Mouse (Mus musculus): Measurements from ENCODE around the gene Gm10722. TPM values are rescaled to one million over a fixed set of nuclear protein-coding genes. Genes with fewer than 3 reads are reported as not detected.
A peak's percentile ranks its signal among the peaks of the same experiment; 100 is the strongest.
"Not testable (repeated sequence)": the region's sequence is repeated elsewhere in the genome, so short reads cannot be mapped to it uniquely, and the experiment has no call there.

The Gm10722 gene
- total RNA-seq, 2 experiments from 2014 or later = 0.42 TPM; not detected in 1

DNA sequence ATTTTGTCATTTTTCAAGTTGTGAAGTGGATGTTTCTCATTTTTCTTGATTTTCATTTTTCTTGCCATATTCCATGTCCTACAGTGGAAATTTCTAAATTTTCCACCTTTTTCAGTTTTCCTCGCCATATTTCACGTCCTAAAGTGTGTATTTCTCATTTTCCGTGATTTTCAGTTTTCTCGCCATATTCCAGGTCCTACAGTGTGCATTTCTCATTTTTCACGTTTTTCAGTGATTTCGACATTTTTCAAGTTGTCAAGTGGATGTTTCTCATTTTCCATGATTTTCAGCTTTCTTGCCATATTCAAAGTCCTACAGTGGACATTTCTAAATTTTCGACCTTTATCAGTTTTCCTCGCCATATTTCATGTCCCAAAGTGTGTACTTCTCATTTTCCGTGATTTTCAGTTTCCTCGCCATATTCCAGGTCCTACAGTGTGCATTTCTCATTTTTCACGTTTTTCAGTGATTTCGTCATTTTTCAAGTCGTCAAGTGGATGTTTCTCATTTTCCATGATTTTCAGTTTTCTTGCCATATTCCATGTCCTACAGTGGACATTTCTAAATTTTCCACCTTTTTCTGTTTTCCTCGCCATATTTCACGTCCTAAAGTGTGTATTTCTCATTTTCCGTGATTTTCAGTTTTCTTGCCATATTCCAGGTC lies 23.4 kb downstream of the Gm10722 start:
- not testable (repeated sequence) for ATAC-seq (replicated peaks; ENCODE audit: low FRiP score, low TSS enrichment, poor library complexity, severe bottlenecking)

DNA sequence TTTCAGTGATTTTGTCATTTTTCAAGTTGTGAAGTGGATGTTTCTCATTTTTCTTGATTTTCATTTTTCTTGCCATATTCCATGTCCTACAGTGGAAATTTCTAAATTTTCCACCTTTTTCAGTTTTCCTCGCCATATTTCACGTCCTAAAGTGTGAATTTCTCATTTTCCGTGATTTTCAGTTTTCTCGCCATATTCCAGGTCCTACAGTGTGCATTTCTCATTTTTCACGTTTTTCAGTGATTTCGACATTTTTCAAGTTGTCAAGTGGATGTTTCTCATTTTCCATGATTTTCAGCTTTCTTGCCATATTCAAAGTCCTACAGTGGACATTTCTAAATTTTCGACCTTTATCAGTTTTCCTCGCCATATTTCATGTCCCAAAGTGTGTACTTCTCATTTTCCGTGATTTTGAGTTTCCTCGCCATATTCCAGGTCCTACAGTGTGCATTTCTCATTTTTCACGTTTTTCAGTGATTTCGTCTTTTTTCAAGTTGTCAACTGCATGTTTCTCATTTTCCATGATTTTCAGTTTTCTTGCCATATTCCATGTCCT lies 24.3 kb downstream of the Gm10722 start, which contains the start of gene Gm10717:
Gene Gm10717, plus strand, starts transcription at position 506 of the 556 bp plus-strand sequence.
- not testable (repeated sequence) for ATAC-seq (replicated peaks; ENCODE audit: low FRiP score, low TSS enrichment, poor library complexity, severe bottlenecking)

DNA sequence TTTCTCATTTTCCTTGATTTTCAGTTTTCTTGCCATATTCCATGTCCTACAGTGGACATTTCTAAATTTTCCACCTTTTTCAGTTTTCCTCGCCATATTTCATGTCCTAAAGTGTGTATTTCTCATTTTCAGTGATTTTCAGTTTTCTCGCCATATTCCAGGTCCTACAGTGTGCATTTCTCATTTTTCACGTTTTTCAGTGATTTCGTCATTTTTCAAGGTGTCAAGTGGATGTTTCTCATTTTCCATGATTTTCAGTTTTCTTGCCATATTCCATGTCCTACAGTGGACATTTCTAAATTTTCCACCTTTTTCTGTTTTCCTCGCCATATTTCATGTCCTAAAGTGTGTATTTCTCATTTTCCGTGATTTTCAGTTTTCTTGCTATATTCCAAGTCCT lies 24.9 kb downstream of the Gm10722 start:
- not testable (repeated sequence) for ATAC-seq (replicated peaks; ENCODE audit: low FRiP score, low TSS enrichment, poor library complexity, severe bottlenecking)

DNA sequence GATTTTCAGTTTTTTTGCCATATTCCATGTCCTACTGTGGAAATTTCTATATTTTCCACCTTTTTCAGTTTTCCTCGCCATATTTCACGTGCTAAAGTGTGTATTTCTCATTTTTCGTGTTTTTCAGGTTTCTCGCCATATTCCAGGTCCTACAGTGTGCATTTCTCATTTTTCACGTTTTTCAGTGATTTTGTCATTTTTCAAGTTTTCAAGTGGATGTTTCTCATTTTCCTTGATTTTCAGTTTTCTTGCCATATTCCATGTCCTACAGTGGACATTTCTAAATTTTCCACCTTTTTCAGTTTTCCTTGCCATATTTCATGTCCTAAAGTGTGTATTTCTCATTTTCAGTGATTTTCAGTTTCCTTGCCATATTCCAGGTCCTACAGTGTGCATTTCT lies 25.4 kb downstream of the Gm10722 start:
- not testable (repeated sequence) for ATAC-seq (replicated peaks; ENCODE audit: low FRiP score, low TSS enrichment, poor library complexity, severe bottlenecking)

DNA sequence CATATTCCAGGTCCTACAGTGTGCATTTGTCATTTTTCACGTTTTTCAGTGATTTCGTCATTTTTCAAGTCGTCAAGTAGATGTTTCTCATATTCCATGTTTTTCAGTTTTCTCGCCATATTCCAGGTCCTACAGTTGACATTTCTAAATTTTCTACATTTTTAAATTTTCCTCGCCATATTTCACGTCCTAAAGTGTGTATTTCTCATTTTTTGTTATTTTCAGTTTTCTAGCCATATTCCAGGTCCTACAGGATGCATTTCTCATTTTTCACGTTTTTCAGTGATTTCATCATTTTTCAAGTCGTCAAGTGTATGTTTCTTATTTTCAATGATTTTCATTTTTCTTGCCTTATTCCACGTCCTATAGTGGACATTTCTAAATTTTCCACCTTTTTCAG lies 26.0 kb downstream of the Gm10722 start:
- not testable (repeated sequence) for ATAC-seq (replicated peaks; ENCODE audit: low FRiP score, low TSS enrichment, poor library complexity, severe bottlenecking)

DNA sequence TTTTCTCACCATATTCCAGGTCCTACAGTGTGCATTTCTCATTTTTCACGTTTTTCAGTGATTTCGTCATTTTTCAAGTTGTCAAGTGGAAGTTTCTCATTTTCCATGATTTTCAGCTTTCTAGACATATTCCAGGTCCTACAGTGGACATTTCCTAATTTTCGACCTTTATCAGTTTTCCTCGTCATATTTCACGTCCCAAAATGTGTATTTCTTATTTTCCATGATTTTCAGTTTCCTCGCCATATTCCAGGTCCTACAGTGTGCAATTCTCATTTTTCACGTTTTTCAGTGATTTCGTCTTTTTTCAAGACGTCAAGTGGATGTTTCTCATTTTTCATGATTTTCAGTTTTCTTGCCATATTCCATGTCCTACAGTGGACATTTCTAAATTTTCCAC lies 26.5 kb downstream of the Gm10722 start:
- ATAC-seq (replicated peaks; ENCODE audit: low FRiP score, low TSS enrichment, poor library complexity, severe bottlenecking) = 0 out of 2 replicates have a peak, but pooled peaks have one; percentile 15

DNA sequence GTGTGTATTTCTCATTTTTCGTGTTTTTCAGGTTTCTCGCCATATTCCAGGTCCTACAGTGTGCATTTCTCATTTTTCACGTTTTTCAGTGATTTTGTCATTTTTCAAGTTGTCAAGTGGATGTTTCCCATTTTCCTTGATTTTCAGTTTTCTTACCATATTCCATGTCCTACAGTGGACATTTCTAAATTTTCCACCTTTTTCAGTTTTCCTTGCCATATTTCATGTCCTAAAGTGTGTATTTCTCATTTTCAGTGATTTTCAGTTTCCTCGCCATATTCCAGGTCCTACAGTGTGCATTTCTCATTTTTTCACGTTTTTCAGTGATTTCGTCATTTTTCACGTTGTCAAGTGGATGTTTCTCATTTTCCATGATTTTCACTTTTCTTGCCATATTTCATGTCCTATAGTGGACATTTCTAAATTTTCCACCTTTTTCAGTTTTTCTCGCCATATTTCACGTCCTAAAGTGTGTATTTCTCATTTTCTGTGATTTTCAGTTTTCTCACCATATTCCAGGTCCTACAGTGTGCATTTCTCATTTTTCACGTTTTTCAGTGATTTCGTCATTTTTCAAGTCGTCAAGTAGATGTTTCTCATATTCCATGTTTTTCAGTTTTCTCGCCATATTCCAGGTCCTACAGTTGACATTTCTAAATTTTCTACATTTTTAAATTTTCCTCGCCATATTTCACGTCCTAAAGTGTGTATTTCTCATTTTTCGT lies 28.7 kb downstream of the Gm10722 start:
- ATAC-seq (replicated peaks; ENCODE audit: low FRiP score, low TSS enrichment, poor library complexity, severe bottlenecking) = not testable (repeated sequence)

DNA sequence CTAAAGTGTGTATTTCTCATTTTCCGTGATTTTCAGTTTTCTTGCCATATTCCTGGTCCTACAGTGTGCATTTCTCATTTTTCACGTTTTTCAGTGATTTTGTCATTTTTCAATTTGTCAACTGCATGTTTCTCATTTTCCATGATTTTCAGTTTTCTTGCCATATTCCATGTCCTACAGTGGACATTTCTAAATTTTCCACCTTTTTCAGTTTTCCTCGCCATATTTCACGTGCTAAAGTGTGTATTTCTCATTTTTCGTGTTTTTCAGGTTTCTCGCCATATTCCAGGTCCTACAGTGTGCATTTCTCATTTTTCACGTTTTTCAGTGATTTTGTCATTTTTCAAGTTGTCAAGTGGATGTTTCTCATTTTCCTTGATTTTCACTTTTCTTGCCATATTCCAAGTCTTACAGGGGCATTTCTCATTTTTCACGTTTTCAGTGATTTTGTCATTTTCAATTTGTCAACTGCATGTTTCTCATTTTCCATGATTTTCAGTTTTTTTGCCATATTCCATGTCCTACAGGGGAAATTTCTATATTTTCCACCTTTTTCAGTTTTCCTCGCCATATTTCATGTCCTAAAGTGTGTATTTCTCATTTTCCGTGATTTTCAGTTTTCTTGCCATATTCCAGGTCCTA lies 30.1 kb downstream of the Gm10722 start:
- ATAC-seq (replicated peaks; ENCODE audit: low FRiP score, low TSS enrichment, poor library complexity, severe bottlenecking) = not testable (repeated sequence)

DNA sequence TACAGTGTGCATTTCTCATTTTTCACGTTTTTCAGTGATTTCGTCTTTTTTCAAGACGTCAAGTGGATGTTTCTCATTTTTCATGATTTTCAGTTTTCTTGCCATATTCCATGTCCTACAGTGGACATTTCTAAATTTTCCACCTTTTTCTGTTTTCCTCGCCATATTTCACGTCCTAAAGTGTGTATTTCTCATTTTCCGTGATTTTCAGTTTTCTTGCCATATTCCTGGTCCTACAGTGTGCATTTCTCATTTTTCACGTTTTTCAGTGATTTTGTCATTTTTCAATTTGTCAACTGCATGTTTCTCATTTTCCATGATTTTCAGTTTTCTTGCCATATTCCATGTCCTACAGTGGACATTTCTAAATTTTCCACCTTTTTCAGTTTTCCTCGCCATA lies 33.6 kb downstream of the Gm10722 start, which contains the start of gene Gm17535:
Gene Gm17535, plus strand, starts transcription at position 301 of the 400 bp plus-strand sequence.
- ATAC-seq (replicated peaks; ENCODE audit: low FRiP score, low TSS enrichment, poor library complexity, severe bottlenecking) = not testable (repeated sequence)

DNA sequence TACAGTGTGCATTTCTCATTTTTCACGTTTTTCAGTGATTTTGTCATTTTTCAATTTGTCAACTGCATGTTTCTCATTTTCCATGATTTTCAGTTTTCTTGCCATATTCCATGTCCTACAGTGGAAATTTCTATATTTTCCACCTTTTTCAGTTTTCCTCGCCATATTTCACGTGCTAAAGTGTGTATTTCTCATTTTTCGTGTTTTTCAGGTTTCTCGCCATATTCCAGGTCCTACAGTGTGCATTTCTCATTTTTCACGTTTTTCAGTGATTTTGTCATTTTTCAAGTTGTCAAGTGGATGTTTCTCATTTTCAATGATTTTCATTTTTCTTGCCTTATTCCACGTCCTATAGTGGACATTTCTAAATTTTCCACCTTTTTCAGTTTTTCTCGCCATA lies 35.9 kb downstream of the Gm10722 start, which contains the start of gene Gm10715:
Gene Gm10715, plus strand, starts transcription at position 301 of the 400 bp plus-strand sequence.
- not testable (repeated sequence) for ATAC-seq (replicated peaks; ENCODE audit: low FRiP score, low TSS enrichment, poor library complexity, severe bottlenecking)

DNA sequence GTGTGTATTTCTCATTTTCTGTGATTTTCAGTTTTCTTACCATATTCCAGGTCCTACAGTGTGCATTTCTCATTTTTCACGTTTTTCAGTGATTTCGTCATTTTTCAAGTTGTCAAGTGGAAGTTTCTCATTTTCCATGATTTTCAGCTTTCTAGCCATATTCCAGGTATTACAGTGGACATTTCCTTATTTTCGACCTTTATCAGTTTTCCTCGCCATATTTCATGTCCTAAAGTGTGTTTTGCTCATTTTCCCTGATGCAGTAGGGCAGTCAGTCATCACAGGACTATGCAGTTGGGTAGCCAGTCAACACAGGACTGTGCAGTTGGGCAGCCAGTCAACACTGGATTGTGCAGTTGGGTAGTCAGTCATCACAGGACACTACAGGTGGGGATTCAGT lies 37.4 kb downstream of the Gm10722 start:
- ATAC-seq (replicated peaks; ENCODE audit: low FRiP score, low TSS enrichment, poor library complexity, severe bottlenecking) = not testable (repeated sequence)

Other genes starting within 250 kb of the Gm10722 start
- gene Gm11168, start 2.4 kb downstream of the Gm10722 start, total RNA-seq (2014; fragmentation: Nextera tagmentation) = 0.76 and 1.6 TPM in 2 replicates
- not detected in 2 replicates for gene Gm11168, start 2.4 kb downstream of the Gm10722 start, total RNA-seq (2017)
- gene Gm10721, start 12.2 kb downstream of the Gm10722 start, total RNA-seq (2014; fragmentation: Nextera tagmentation) = 0.77 and 2.1 TPM in 2 replicates
- gene Gm10721, start 12.2 kb downstream of the Gm10722 start, total RNA-seq (2017) = not detected in 2 replicates
- gene Gm10720, start 14.7 kb downstream of the Gm10722 start, total RNA-seq (2014; fragmentation: Nextera tagmentation) = not detected in 2 replicates
- 5.9 TPM in 1 of 2 replicates, not detected in the other for gene Gm10720, start 14.7 kb downstream of the Gm10722 start, total RNA-seq (2017)
- gene Gm10719, start 16.5 kb downstream of the Gm10722 start, total RNA-seq (2014; fragmentation: Nextera tagmentation) = 1.6 and 2.3 TPM in 2 replicates
- gene Gm10719, start 16.5 kb downstream of the Gm10722 start, total RNA-seq (2017) = not detected in 2 replicates
- 2.8 TPM in 1 of 2 replicates, not detected in the other for gene Gm10718, start 22.6 kb downstream of the Gm10722 start, total RNA-seq (2014; fragmentation: Nextera tagmentation)
- gene Gm10718, start 22.6 kb downstream of the Gm10722 start, total RNA-seq (2017) = not detected in 2 replicates
- 2.3 TPM in 1 of 2 replicates, not detected in the other for gene Gm10717, start 24.5 kb downstream of the Gm10722 start, total RNA-seq (2014; fragmentation: Nextera tagmentation)
- 4.0 TPM in 1 of 2 replicates, not detected in the other for gene Gm10717, start 24.5 kb downstream of the Gm10722 start, total RNA-seq (2017)
- gene Gm17535, start 33.7 kb downstream of the Gm10722 start, total RNA-seq (2014; fragmentation: Nextera tagmentation) = 0.79 TPM in 1 of 2 replicates, not detected in the other
- not detected in 2 replicates for gene Gm17535, start 33.7 kb downstream of the Gm10722 start, total RNA-seq (2017)
- gene Gm10715, start 36.0 kb downstream of the Gm10722 start, total RNA-seq (2014; fragmentation: Nextera tagmentation) = 0.39 TPM in 1 of 2 replicates, not detected in the other
- not detected in 2 replicates for gene Gm10715, start 36.0 kb downstream of the Gm10722 start, total RNA-seq (2017)

Data from megakaryocyte-erythroid progenitor cell, adult 5-6 weeks (primary cell).